Mouse (Mus musculus): Measurements from ENCODE around the gene Gsn. TPM values are rescaled to one million over a fixed set of nuclear protein-coding genes. Genes with fewer than 3 reads are reported as not detected.
A peak's percentile ranks its signal among the peaks of the same experiment; 100 is the strongest.

Gsn gene
- total and polyA plus RNA-seq, 3 experiments: 24.2 to 54.2 (median 42.9) TPM

DNA sequence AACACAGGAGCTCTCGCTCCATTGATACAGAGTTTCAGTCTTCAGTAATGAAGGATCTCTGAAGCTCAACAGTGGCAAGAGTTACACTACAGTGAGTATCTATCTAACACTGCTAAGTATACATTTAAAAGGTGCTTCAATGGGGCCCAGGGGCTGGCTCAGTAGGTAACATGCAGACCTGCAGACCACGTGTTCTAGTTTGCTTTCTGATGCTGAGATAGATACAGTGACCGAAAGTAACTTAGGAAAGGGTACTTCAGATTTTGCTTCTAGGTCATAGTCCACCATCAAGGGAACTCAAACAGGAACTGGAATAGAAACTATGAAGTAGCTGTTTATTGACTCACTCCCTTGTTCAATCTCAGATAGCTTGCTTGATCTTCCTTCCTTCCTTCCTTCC lies 44.5 kb upstream of the Gsn start:
- Histone ChIP-seq H3K9me3 (replicated peaks; ENCODE audit: low read length) (no peaks in the 10 kb centered on the region), H3K4me1 (ENCODE audit: control insufficient read depth in 1 of 2, insufficient read depth in 2 of 2) (peaks cover 23 to 55% of the 10 kb centered on the region in 2 experiments), H3K9ac (ENCODE audit: insufficient read depth, low read depth) (no peak overlapping the region), H3K79me2 (replicated peaks; ENCODE audit: control insufficient read depth, extremely low read depth, insufficient read depth, poor library complexity, severe bottlenecking) (no peaks in the 10 kb centered on the region), H3K27me3 (replicated peaks) (no peaks in the 10 kb centered on the region), H3K4me3 (replicated peaks in 1 of 3; ENCODE audit: low read depth in 2 of 3, low read length in 2 of 3, poor library complexity in 1 of 3) (no peak overlapping the region), H3K27ac (ENCODE audit: insufficient read depth, low read depth) (no peak overlapping the region), H3K36me3 (replicated peaks in 1 of 2; ENCODE audit: control insufficient read depth in 1 of 2, insufficient read depth in 1 of 2, low read length in 1 of 2) (no peaks in the 10 kb centered on the region), H3K4me2 (ENCODE audit: insufficient read depth, low read depth, poor library complexity, severe bottlenecking) (no peak overlapping the region)
- in situ Hi-C loops (cut with MboI; ENCODE audit: low pct_ligation_motif_present, low pct_unique_long_range_greater_than_20kb, low sequenced_read_pairs): loop anchor here (5.0 to 10.0 kb wide), 2 partner anchors 46 to 163 kb away; partner anchors contain the start of gene Gsn
- dilution Hi-C loops (cut with MboI; ENCODE audit: extremely low pct_ligation_motif_present, extremely low pct_unique_long_range_greater_than_20kb, low sequenced_read_pairs): no loop called here
- no peak for DNase-seq (ENCODE audit: extremely low read depth)
- peak; percentile 84 for TF ChIP-seq MAX (IDR thresholded peaks at IDR 0.05; ENCODE audit: low read length)
- TF ChIP-seq NELFE (IDR thresholded peaks at IDR 0.05; ENCODE audit: low read depth, low read length): no peak

DNA sequence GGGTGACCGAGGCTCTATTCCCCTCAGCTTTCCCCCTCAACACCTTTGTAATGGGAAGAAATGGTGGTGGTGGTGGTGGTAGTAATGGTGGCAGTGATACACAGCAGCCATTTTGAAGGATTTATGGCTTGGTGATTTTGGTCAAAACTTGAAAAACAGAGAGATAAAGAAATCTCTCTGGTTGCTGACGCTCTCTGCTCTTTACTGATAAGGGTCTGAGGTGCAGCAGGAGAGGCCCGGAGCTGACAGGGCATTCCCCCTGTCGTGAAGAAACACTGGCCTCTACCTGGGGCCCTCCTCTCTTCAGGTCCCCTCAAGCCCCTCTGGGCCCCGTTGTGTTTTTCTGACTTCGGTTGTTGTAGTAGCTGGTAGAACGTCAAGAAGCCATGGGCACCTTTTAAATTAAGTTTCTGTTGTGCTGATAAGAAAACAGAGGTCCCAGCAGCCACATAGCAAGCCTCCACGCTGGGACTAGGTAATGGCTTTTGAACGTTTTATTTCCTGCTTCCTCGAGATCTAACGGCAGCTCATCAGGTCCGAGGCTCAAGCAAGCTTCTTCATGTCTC lies 42.8 kb upstream of the Gsn start:
- H3K79me2 ChIP-seq (replicated peaks; ENCODE audit: control insufficient read depth, extremely low read depth, insufficient read depth, poor library complexity, severe bottlenecking): no peaks in the 10 kb centered on the region
- H3K9me3 ChIP-seq (replicated peaks; ENCODE audit: low read length): no peaks in the 10 kb centered on the region
- dilution Hi-C loops (cut with MboI; ENCODE audit: extremely low pct_ligation_motif_present, extremely low pct_unique_long_range_greater_than_20kb, low sequenced_read_pairs): no loop called here
- no peak overlapping the region for H3K4me2 ChIP-seq (ENCODE audit: insufficient read depth, low read depth, poor library complexity, severe bottlenecking)
- no peaks in the 10 kb centered on the region for H3K27me3 ChIP-seq (replicated peaks)
- no peak overlapping the region for H3K9ac ChIP-seq (ENCODE audit: insufficient read depth, low read depth)
- in situ Hi-C loops (cut with MboI; ENCODE audit: low pct_ligation_motif_present, low pct_unique_long_range_greater_than_20kb, low sequenced_read_pairs): loop anchor here (5.0 to 10.0 kb wide), 2 partner anchors 44 to 161 kb away; partner anchors contain the start of gene Gsn
- no peak for TF ChIP-seq ZNF384 (IDR thresholded peaks at IDR 0.05; ENCODE audit: low read depth, low read length)
- TF ChIP-seq MAX (IDR thresholded peaks at IDR 0.05; ENCODE audit: low read length): no peak
- TF ChIP-seq TBP (conservative IDR thresholded peaks at IDR 0.05; ENCODE audit: low read depth, low read length): no peak
- no peak for TF ChIP-seq ZC3H11A (IDR thresholded peaks at IDR 0.05; ENCODE audit: low read depth, low read length)
- no peak for TF ChIP-seq RAD21 (IDR thresholded peaks at IDR 0.05; ENCODE audit: low read depth, low read length)
- no peak for TF ChIP-seq ELF1 (IDR thresholded peaks at IDR 0.05; ENCODE audit: low read depth, low read length)
- TF ChIP-seq PAX5 (IDR thresholded peaks at IDR 0.05; ENCODE audit: low read length): no peak
- TF ChIP-seq CTCF (conservative IDR thresholded peaks at IDR 0.05 in 1 of 2, IDR thresholded peaks at IDR 0.05 in 1 of 2; ENCODE audit: low read depth in 2 of 2, low read length in 2 of 2): no peak
- H3K36me3 ChIP-seq (replicated peaks in 1 of 2; ENCODE audit: control insufficient read depth in 1 of 2, insufficient read depth in 1 of 2, low read length in 1 of 2): no peaks in the 10 kb centered on the region
- DNase-seq (ENCODE audit: extremely low read depth): no peak
- no peak overlapping the region for H3K4me3 ChIP-seq (replicated peaks in 1 of 3; ENCODE audit: low read depth in 2 of 3, low read length in 2 of 3, poor library complexity in 1 of 3)
- no peak overlapping the region for H3K27ac ChIP-seq (ENCODE audit: insufficient read depth, low read depth)
- peaks cover 15 to 44% of the 10 kb centered on the region in 2 experiments for H3K4me1 ChIP-seq (ENCODE audit: control insufficient read depth in 1 of 2, insufficient read depth in 2 of 2)

DNA sequence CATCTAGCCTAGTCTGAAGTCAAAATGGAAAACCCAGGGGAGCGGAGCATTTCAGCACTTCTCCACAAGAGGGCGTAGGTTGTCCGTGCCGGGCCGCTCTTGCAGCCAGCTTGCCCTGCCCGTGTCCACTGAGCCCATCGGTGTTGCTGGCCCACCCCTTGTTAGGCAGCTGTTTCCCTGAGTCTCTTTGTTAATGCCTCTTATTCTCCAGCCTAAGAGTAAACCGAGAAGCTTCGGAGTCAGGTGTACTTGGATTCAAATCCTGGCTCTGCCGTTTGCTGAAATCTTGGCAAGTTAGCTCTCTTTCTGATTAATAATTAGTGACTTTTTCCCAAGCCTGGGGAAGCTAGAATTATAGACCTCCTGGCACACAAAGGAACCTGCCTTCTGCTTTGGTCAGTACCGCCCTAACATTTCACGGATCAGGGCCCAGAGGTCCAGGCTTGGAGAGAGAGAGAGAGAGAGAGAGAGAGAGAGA lies 41.3 kb upstream of the Gsn start:
- peaks cover 13 to 30% of the 10 kb centered on the region in 2 experiments for H3K4me1 ChIP-seq (ENCODE audit: control insufficient read depth in 1 of 2, insufficient read depth in 2 of 2)
- no peaks in the 10 kb centered on the region for H3K27me3 ChIP-seq (replicated peaks)
- in situ Hi-C loops (cut with MboI; ENCODE audit: low pct_ligation_motif_present, low pct_unique_long_range_greater_than_20kb, low sequenced_read_pairs): loop anchor here (5.0 to 10.0 kb wide), 2 partner anchors 42 to 160 kb away; partner anchors contain the start of gene Gsn
- H3K4me3 ChIP-seq (replicated peaks in 1 of 3; ENCODE audit: low read depth in 2 of 3, low read length in 2 of 3, poor library complexity in 1 of 3): no peak overlapping the region
- TF ChIP-seq BHLHE40 (IDR thresholded peaks at IDR 0.05; ENCODE audit: low read depth, low read length) (no peak), TCF12 (IDR thresholded peaks at IDR 0.05; ENCODE audit: low read depth, low read length) (no peak), SIN3A (IDR thresholded peaks at IDR 0.05; ENCODE audit: low read length) (no peak), MAFK (IDR thresholded peaks at IDR 0.05; ENCODE audit: insufficient replicate concordance, low read length) (no peak), MXI1 (IDR thresholded peaks at IDR 0.05; ENCODE audit: low read depth, low read length) (0 out of 2 replicates have a peak, but pooled peaks have one; percentile 15), RAD21 (IDR thresholded peaks at IDR 0.05; ENCODE audit: low read depth, low read length) (peak; percentile 96), TBP (conservative IDR thresholded peaks at IDR 0.05; ENCODE audit: low read depth, low read length) (no peak), SMC3 (IDR thresholded peaks at IDR 0.05; ENCODE audit: low read depth, low read length) (peak; percentile 98), MYC (IDR thresholded peaks at IDR 0.05; ENCODE audit: low read depth, low read length) (no peak), UBTF (IDR thresholded peaks at IDR 0.05; ENCODE audit: low read depth, low read length) (no peak), PAX5 (IDR thresholded peaks at IDR 0.05; ENCODE audit: low read length) (no peak), ZC3H11A (IDR thresholded peaks at IDR 0.05; ENCODE audit: low read depth, low read length) (peak; percentile 78), POLR2AphosphoS2 (IDR thresholded peaks at IDR 0.05; ENCODE audit: low read depth, low read length) (no peak), USF2 (conservative IDR thresholded peaks at IDR 0.05; ENCODE audit: low read depth, low read length) (no peak), GABPA (IDR thresholded peaks at IDR 0.05; ENCODE audit: insufficient replicate concordance, low read depth, low read length) (no peak), CTCF (conservative IDR thresholded peaks at IDR 0.05 in 1 of 2, IDR thresholded peaks at IDR 0.05 in 1 of 2; ENCODE audit: low read depth in 2 of 2, low read length in 2 of 2) (peak; percentile 80 to 99)
- H3K9me3 ChIP-seq (replicated peaks; ENCODE audit: low read length): no peaks in the 10 kb centered on the region
- H3K9ac ChIP-seq (ENCODE audit: insufficient read depth, low read depth): no peak overlapping the region
- no peaks in the 10 kb centered on the region for H3K79me2 ChIP-seq (replicated peaks; ENCODE audit: control insufficient read depth, extremely low read depth, insufficient read depth, poor library complexity, severe bottlenecking)
- H3K4me2 ChIP-seq (ENCODE audit: insufficient read depth, low read depth, poor library complexity, severe bottlenecking): no peak overlapping the region
- H3K27ac ChIP-seq (ENCODE audit: insufficient read depth, low read depth): no peak overlapping the region
- dilution Hi-C loops (cut with MboI; ENCODE audit: extremely low pct_ligation_motif_present, extremely low pct_unique_long_range_greater_than_20kb, low sequenced_read_pairs): no loop called here
- peak; percentile 63 for DNase-seq (ENCODE audit: extremely low read depth)
- H3K36me3 ChIP-seq (replicated peaks in 1 of 2; ENCODE audit: control insufficient read depth in 1 of 2, insufficient read depth in 1 of 2, low read length in 1 of 2): no peaks in the 10 kb centered on the region
